Mouse (Mus musculus) testis, postnatal 14 days (tissue): ENCODE measurements around the gene Ajap1.

Experiments
- DNase-seq: peaks from one replicate; pipeline ENCODE4 v3.0.0; 2021; ENCODE audit warnings: low spot score

The Ajap1 gene

DNA sequence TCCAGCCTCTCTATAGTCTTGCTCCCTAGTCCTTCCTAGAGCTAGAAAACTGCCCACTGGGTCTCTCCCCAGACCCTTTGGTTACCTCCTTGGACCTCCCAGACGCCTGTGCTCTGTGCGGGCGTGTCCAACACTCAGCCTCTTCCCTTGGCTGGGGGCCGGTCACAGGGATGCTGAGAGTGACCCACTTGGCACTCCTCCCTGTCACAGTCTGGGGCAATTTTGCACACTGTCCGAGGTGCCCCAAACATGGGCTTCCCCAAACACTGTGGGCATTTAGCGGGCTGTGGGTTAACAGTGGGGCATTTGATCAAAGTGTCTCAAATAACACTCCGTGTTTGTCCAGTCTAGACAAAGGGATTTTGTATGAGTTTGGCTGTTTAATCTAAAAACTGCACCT lies 29.1 kb downstream of the Ajap1 start:
- no peak for DNase-seq

- DNase-seq: no peak
These were observed 31.1 kb downstream of the Ajap1 start for GRCm38 (mm10) chr4:153451516-153451915.

DNA sequence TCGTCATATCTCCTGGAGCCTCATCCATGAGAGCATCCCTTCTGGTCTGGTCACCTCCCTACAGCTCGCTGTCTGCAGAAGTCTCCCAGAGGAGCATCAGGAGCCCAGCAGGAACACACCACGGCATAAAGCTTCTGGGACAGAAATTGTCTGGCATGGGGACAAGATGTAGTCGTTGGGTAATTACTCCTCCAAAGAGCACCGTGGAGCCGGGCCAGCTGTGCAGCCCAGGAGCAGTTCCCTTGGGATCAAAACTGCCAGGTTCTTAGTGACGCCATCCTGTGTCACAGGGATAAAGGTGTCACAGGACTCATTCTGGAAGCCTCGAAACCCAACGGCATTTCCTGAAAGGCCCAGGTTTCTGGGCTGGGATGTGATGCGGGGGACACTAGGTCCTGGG lies 40.1 kb downstream of the Ajap1 start:
- DNase-seq: no peak

- DNase-seq: no peak
These were observed 42.7 kb downstream of the Ajap1 start for GRCm38 (mm10) chr4:153439868-153440267.

- DNase-seq: no peak
These were observed 43.6 kb downstream of the Ajap1 start for GRCm38 (mm10) chr4:153439031-153439430.

- DNase-seq: no peak
These were observed 45.4 kb downstream of the Ajap1 start for GRCm38 (mm10) chr4:153437196-153437595.

GRCm38 (mm10) chr4:153435917-153436316 lies 46.7 kb downstream of the Ajap1 start:
- no peak for DNase-seq

GRCm38 (mm10) chr4:153429971-153430370 lies 52.6 kb downstream of the Ajap1 start:
- no peak for DNase-seq

DNA sequence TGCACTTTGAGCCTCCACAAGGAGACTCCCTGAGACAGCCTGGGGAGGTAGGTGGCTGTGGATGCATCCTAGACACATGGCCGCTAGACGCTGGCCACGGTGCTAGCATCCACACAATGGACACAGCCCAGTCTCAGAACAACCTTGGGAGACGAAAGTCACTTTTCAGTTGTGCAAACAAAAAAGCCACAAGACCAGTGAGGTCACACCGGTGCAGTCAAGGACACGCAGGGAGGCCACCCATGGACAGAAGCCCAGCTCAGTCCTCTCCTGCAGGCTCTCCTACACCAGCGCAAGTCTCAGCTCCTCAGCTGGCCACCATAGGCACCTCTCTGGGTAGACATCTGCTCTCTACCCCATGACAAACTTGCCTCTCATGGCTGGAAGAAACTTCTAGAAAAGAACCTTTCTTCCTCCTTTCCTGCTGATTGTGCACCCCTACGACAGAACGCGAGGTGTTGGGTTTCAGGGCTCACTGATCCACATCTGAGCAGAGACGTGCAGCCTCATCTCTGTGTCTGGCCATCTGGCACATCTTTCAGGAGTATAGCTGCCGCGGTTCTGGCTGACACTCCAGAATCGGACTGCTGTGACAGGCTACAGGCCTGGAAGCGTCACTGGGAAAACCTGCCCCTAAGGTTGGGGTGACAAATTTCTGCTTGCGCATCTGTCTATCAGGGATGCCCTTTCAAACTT lies 56.5 kb downstream of the Ajap1 start:
- DNase-seq: no peak

DNA sequence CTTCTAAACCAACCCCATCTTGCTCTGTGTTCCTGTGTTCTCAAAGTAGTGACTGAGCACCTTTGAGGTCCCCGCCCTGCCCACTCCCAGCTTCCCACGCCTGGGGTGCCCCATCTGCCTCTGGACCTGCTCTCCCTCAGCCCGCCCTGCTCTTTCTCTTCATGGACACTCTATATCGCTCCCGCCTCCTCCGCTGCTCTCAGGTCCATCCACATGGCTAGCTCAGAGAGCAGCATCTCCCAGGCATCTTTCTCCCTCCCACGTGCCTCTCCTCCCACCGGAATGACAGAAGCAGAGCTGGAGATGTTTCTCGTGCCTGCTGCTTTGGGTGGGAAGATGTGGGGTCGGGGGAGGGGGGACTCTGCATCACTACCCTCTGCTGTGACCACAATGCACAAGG lies 58.3 kb downstream of the Ajap1 start:
- no peak for DNase-seq

- DNase-seq: peak; percentile 14
These were observed 64.7 kb downstream of the Ajap1 start for GRCm38 (mm10) chr4:153417926-153418325.

- no peak for DNase-seq
These were observed 65.3 kb downstream of the Ajap1 start for GRCm38 (mm10) chr4:153417164-153417896.

GRCm38 (mm10) chr4:153416111-153416510 lies 66.5 kb downstream of the Ajap1 start:
- DNase-seq: no peak

DNA sequence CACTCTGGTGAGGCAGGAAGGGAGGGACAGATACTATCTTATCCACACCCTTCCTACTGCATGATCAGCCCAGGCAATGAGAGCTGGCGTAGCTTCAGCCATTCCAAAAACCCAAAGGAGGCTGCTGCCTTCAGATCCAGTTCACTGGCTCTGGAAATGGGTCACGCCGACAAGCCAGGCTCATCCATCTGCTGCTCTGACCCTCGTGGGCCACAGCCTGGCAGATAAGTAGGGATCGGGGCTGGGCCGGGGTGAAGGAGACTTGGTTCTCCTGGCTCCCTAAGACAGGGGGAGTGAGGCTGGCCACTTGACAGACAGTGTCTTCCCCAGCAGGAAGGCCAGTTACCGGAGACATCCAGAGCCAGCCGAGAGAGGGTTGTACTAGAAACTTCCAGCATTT lies 84.2 kb downstream of the Ajap1 start:
- DNase-seq: no peak

GRCm38 (mm10) chr4:153387478-153387877 lies 95.1 kb downstream of the Ajap1 start:
- DNase-seq: no peak

- DNase-seq: no peak
These were observed 101.2 kb downstream of the Ajap1 start for GRCm38 (mm10) chr4:153381433-153381832.

GRCm38 (mm10) chr4:153380885-153381284 lies 101.7 kb downstream of the Ajap1 start:
- no peak for DNase-seq

DNA sequence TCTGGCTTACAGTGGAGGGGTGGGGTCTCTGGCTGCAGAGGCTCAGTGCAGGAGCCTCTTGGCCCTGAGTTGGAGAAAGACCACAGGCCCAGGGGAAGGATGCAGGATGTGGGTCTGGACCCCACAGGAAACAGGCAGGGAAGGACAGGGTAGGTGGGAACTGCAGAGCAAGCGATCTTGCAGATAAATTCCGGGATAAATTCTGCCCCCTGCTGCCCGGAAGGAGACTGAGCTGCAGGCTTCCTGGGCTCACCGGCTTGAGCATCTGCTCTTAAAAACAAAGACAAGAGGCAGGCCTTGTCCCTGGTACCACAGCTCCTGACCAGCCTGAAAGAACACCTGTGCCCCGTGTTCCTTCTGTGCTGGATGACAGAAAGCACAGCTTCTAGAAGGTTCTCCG lies 104.6 kb downstream of the Ajap1 start:
- no peak for DNase-seq

GRCm38 (mm10) chr4:153374233-153374632 lies 108.4 kb downstream of the Ajap1 start:
- no peak for DNase-seq

GRCm38 (mm10) chr4:153373125-153373524 lies 109.5 kb downstream of the Ajap1 start:
- DNase-seq: no peak

- DNase-seq: no peak
These were observed 113.9 kb downstream of the Ajap1 start for GRCm38 (mm10) chr4:153368620-153369159.

DNA sequence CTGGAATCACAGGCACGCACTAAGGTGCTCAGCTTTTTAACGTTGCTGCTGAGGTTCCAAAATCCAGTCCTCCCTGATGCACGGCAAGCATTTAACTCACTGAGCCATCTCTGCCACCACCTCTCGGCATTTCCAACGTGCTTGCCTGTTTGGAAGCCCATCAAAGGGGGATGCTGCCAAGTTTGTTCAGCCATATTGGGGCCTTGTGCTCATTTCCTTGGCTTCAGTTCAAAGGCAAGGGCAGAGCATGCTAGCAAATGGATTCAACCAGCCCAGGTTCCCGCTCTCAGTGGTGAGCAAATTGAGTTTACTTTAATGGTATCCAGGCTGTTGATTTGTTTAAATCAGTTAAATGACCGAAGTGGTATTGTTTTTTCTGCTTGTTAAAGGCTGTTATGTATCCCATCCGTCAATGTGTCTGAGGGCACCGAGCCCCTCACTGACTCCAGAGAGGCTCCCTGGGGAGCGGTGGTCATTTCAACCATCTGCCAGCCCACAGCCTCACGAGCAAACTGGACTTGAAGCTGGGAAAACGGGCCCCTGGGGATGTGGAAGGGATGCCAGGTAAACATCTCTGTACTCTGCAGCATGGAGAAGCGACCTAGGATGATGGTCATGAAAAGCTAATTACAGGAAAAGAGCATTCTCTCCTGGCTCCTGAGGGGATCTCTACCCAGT lies 121.6 kb downstream of the Ajap1 start:
- DNase-seq: no peak

GRCm38 (mm10) chr4:153358243-153358550 lies 124.4 kb downstream of the Ajap1 start:
- DNase-seq: peak; percentile 70
